Mouse (Mus musculus) E14TG2a.4 (cell line): ENCODE results near the gene Eral1.

Source experiments
- CTCF ChIP-seq: conservative IDR thresholded peaks from 2 replicates; pipeline ENCODE4 v1.5.1; 2014; ENCODE audit warnings: low read length
- NANOG ChIP-seq: IDR thresholded peaks from 2 replicates; pipeline ENCODE4 v1.6.1; 2014; ENCODE audit warnings: borderline replicate concordance, low read length, mixed read lengths
- POU5F1 ChIP-seq: IDR thresholded peaks from 2 replicates; pipeline ENCODE4 v1.6.1; 2014; ENCODE audit warnings: low read length, borderline replicate concordance

DNA sequence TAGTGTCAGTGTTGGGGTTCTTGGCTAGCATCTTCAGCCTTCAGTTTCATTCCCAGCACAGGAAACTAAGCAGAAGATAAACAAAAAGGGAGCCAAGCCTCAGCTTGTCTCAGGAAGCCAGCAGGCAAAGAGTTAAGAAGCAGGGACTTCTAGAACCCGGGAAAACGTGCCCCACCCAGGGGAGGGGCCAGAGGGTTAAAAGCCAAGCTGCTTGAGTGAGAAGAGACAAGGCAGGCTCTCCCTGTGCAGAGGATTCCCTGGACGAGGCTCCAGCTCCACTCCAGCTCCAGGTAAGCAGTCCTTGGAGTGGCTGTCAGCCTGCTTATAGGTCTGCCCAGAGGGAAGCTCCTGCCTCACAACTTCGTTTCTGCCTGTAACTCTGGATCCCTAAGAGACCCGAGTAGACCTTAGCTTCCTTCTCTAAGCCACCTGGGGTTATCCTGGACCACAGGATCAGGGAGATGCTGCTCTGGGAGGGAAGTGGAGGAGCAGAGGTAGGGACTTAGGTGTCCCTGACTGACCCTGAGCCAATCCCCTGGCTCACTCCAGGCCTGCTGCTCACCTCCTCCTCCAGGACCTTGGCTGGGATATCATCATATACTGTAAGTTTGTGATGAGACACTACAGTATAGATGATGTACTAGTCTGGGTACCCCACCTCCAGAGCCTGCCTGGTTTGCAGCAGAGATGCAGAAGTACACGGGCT is 7.6 kb downstream of the Eral1 start:
- TF ChIP-seq CTCF (no peak), NANOG (no peak), POU5F1 (no peak)
